Mouse (Mus musculus) layer of hippocampus, adult 9-11 months (tissue): ENCODE measurements at regions not wholly inside any gene's neighbourhood (a gene's known extent, or its start where the extent isn't known, plus 50 kb on each side); places are given as distances from the start of the nearest gene placed in this dataset.
A peak's percentile ranks its signal among the peaks of the same experiment; 100 is the strongest.
"Not testable (repeated sequence)": the region's sequence is repeated elsewhere in the genome, so short reads cannot be mapped to it uniquely, and the experiment has no call there.

Experiments used
- DNase-seq: peaks from one replicate; pipeline ENCODE4 v3.0.0; 2022

DNA sequence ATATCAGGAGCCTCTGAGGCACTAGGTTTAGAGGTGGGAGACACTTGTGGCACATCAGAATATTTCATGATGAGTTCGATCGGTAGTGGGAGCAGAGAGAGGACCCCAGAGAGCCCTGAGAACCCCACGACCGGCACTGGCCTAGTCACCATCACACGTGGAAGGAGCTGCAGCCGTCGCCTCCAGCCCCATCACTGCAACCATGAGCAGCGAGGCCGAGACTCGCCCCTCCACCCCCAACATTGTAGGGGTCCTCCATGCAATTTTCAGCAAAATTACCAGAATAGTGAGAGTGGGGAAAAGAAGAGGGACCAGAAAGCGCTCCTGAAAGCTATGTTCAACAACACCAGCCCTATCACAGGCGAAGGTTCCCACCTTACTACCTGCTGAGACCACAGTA is 297.0 kb downstream of the Edem1 start:
- no peak for DNase-seq

- DNase-seq = no peak
These were observed 298.8 kb downstream of the Edem1 start for GRCm38 (mm10) chr6:109127203-109127602.

GRCm38 (mm10) chr6:109146111-109146510 is 317.7 kb downstream of the Edem1 start:
- peak; percentile 60 for DNase-seq

DNA sequence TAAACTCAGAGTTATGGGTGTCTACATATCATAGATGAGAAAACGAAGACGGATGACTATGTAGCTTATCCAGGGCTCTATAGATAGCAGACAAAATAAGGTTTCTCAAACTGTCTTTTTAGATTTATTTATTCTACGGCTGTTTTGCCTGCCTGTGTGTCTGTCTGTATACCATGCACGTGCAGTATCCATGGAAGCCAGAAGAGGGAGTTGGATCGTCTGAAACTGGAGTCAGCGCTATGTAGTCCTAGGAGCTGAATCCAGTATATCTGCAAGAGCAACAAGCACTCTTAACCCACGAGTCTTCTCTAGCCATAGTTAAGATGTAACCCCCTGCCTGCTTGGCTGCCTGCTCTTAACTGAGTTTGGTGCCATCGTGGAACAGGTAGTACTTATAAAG is 320.6 kb downstream of the Edem1 start:
- no peak for DNase-seq

- DNase-seq = peak; percentile 83
These were observed 321.8 kb downstream of the Edem1 start for GRCm38 (mm10) chr6:109150023-109150911.

GRCm38 (mm10) chr6:109150912-109151256 is 322.4 kb downstream of the Edem1 start:
- no peak for DNase-seq

GRCm38 (mm10) chr6:109153624-109154023 is 325.2 kb downstream of the Edem1 start:
- DNase-seq = no peak

- DNase-seq = no peak
These were observed 331.1 kb downstream of the Edem1 start for GRCm38 (mm10) chr6:109159561-109159960.

GRCm38 (mm10) chr6:109167439-109167838 is 339.0 kb downstream of the Edem1 start:
- DNase-seq = no peak

DNA sequence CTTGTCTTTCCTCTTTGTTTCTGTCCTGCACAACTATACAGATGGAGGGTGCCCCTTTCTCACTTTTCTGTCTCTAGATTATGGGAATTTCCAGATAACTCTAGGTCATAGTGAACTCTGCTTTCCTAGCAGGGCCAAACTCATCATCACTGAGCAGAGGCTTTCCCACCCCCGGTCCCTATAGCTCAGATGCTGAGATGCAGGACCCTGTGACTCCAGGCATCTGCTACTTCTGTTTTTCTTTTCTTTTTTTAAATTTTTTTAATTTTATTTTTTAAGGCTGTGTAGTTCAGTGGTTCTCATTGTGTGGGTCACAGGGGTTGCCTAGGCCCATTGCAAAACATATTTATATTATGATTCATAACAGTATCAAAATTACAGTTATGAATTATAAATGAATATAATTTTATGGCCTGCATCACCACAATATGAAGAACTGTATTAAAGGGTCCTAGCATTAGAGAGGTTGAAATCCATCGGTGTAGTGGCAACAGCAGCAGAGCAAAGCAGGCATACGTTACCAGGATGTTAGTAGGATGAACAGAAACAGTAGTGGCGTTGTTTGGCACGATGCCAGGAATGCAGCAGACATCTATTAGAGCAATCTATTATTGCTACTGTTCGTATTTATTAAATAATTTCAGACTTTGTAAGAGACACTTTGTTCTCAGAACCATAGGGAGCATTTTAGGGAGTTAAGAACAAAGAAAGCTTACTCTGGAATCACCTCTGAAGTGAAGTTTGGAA is 343.8 kb downstream of the Edem1 start:
- DNase-seq = no peak

GRCm38 (mm10) chr6:109173015-109173414 is 344.6 kb downstream of the Edem1 start:
- DNase-seq = no peak

- no peak for DNase-seq
These were observed 348.4 kb downstream of the Edem1 start for GRCm38 (mm10) chr6:109176876-109177275.

DNA sequence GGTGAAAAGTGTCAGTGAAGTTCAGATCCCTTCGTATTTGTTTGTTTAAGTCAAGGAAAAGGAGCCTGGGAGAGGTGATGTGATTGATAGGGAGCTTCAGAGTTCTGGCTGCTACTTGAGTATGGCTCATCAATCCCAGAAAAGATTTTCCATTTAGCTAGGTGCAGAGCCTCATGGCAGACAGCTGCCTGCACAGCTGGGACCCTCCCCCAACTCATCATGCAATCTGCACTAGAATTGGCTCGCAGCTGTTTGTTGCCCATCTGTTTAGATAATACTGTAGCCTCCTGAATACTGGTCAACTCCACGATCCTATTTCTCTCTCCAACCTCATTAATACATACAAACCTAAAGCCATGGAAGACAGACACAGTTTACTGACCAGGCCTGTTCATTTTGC is 354.4 kb downstream of the Edem1 start:
- DNase-seq = no peak

DNA sequence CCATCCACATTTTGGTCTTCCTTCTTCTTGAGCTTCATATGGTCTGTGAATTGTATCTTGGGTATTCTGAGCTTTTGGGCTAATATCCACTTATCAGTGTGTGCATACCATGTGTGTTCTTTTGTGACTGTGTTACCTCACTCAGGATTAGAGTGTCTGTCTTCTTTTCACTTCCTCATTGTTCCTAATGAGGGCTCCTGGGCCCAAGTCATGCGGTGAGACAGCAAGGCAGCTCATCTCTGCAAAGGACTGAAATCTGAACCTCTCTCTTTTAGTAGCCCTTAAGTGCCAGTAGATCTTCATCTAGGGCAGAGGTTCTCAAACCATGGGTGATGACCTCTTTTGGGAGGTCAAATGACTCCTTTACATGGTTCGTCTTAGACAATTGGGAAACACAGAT is 364.6 kb downstream of the Edem1 start:
- DNase-seq = not testable (repeated sequence)

- DNase-seq = no peak
These were observed 365.2 kb downstream of the Edem1 start for GRCm38 (mm10) chr6:109193603-109194002.

GRCm38 (mm10) chr6:109209699-109210098 is 381.3 kb downstream of the Edem1 start:
- no peak for DNase-seq

GRCm38 (mm10) chr6:109230391-109230790 is 401.9 kb downstream of the Edem1 start:
- no peak for DNase-seq

- DNase-seq = peak; percentile 17
These were observed 405.0 kb downstream of the Edem1 start for GRCm38 (mm10) chr6:109233426-109233825.

DNA sequence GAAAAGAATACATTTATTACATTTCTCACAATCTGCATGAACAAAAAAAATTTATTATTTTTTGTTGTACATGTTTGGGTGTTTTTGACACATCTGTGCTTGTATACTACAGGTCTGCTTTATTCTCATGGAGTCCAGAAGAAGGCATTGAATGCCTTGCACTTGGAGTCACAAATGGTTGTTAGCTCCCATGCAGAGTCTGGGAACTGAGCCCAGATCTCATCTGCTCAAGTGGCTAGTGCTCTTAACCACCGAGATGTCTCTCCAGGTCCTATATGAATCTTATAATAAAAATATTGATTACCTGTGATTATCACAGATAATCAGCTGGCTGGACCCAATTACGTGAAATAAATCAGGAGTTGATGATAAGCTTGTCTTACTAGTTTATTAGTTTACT is 417.2 kb downstream of the Edem1 start:
- no peak for DNase-seq

DNA sequence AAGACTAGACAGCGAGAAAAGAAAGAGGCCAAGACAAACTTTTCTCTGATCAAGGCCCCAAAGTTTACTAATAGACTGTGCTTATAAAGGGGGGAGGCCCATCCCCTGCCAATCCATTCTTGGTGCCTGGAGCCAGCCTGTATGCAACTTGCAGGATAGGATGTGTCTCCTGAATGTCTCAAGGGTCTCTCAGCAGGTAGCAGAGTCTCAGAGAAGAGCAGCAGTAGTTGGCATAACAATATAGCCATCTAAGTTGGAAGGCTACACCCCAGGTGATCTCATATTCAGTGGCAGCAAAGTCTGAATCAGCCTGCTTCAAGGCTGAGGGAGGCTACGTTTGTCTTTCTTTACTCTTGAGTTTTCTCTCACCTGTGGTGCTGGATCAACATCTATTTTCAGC is 418.1 kb downstream of the Edem1 start:
- DNase-seq = not testable (repeated sequence)
